Mouse (Mus musculus) cortical plate, adult 2 months (tissue): ENCODE measurements around the gene Tnrc6b.

Experiments
- CTCF ChIP-seq: fragments of 200-500 bp; IDR thresholded peaks from 2 replicates; pipeline ENCODE4 v1.5.1; 2011; ENCODE audit warnings: mild to moderate bottlenecking, control low read depth, low read length; ENCODE audit not compliant: insufficient read depth; ENCODE audit errors: extremely low read depth
- POLR2A ChIP-seq: fragments of 200-500 bp; IDR thresholded peaks from 2 replicates; pipeline ENCODE4 v1.6.1; 2011; ENCODE audit warnings: mild to moderate bottlenecking, low read length, control low read depth; ENCODE audit not compliant: insufficient read depth; ENCODE audit errors: extremely low read depth

DNA sequence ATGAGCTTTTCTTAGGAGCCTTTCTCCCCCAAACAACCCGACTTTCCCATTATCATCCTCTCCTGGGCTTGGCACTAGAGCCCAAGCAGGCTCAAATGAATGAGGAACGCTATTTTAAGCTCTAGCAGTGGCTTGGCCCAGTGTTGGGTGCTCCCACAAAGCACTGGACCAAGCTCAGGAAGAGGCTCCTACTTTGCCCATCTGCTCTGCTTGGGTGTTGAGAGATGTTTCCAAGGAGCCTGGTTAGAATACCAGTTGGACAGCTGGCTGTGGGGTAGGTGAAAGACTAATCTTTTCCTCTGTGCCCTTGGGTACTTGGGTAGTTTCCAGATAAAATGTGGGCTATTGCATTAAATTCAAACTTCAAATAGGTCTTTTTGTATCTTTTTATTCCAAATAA, 38.3 kb upstream of the Tnrc6b start:
- TF ChIP-seq CTCF (no peak), POLR2A (no peak)
